Mouse (Mus musculus): ENCODE results near the gene Olfr619. TPM values are rescaled to one million over a fixed set of nuclear protein-coding genes. Genes with fewer than 3 reads are reported as not detected.

The Olfr619 gene
- total RNA-seq (2014; fragmentation: Nextera tagmentation) (not detected in 2 replicates), total RNA-seq (2017) (not detected in 2 replicates)

DNA sequence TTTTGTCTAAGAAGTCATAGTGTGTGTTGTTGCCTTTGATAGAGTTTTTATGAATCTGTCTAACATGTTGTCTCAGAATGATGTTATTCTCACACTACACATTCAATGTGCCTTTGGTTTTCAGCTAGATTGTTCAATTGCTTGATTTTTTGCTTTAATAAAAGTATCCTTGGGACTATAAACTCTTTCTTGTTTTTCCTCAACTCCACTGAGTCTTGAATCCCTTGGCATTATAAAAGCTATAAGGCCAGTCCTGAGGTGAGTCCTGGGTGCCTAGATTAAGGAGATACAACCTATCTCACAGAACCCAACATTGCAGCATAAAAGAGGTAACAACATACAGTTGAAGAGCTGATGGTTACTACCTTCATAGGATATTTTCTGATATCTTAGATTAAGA is at the start of gene Olfr619:
TSS of gene Olfr619 (plus strand) at position 301 of the 400 bp plus-strand sequence.
- ATAC-seq (replicated peaks; ENCODE audit: low FRiP score, low TSS enrichment, poor library complexity, severe bottlenecking): no peak

DNA sequence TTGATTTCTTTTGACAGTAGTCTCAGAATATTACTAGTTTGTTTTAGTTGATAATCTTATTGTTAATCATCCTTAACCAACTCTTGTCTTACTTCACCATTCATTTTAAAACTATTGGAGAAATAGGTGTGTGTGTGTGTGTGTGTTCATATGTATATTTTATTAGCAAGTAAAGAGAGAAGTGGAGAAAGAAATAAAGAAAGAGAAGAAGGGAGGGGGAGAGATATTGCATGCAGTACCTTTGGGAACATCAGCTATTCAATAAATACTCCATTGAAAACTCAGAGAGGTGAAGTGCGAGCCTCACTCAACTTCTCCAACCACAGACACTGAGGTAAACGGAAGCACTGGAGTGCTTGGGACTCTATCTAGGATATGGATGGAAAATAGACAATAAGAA is 44.6 kb upstream of the Olfr619 start, which contains the start of gene Olfr615:
TSS of gene Olfr615 (plus strand) at position 301 of the 400 bp plus-strand sequence.
- ATAC-seq (replicated peaks; ENCODE audit: low FRiP score, low TSS enrichment, poor library complexity, severe bottlenecking): no peak

DNA sequence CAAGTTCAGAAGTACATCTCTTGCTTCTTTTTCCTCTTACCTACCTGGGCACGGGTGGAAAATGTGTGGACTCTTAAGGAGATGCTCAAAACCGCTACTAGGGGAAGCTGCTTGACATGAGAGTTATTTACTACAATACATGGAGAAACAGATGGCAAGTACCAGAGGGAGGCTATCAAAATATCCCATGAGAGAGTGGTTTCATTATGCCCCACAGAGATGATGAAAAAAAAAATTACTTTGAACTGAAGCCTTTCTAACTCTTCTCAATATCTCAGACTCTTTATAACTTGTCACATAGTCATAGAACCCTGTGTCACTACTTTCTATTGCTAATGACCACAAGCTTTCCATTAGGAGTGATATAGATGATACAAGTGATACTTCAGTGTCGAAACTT is 31.3 kb upstream of the Olfr619 start, which contains the start of gene Olfr616:
TSS of gene Olfr616 (minus strand) at position 101 of the 400 bp plus-strand sequence.
- ATAC-seq (replicated peaks; ENCODE audit: low FRiP score, low TSS enrichment, poor library complexity, severe bottlenecking): no peak

DNA sequence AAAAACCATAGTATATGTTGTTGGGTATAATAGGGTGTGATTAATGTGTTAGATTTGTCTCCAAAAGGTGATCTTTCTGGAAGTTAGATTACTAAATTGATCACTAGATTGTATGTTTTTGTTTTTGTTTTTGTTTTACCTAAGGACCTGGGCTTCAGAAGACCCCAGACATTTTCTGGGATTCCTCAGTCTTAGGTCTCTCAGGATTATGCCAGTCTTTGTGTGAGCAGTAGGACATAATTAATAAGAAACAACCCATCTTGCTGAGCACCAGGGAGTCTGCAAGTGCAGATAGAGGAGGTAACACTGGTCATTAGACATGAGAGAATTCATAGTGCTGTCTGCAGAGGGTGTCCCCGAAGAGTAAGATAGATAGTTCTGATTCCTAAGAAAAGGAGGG is 27.6 kb upstream of the Olfr619 start, which contains the start of gene Olfr617:
TSS of gene Olfr617 (plus strand) at position 301 of the 400 bp plus-strand sequence.
- ATAC-seq (replicated peaks; ENCODE audit: low FRiP score, low TSS enrichment, poor library complexity, severe bottlenecking): no peak

DNA sequence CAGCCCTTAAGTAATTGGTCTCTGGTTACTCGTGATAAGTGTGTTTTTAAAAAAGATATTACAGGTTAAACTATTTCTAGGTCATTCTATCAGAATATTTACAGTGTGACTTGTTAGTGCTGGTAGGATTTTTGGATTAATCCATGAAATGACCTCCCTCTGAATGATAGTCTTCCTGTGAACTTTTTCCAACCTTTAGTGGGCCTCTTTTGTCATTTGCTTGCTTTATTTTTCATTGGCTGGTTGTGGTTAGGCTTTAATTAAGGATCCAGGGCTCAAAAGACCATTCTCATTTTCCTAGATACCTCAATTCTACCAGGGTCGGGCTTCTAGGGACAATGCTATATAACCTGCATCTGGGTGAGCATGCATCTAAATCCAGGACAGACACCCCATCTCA is 10.6 kb upstream of the Olfr619 start, which contains the start of gene Olfr618:
TSS of gene Olfr618 (plus strand) at position 301 of the 400 bp plus-strand sequence.
- ATAC-seq (replicated peaks; ENCODE audit: low FRiP score, low TSS enrichment, poor library complexity, severe bottlenecking): no peak

DNA sequence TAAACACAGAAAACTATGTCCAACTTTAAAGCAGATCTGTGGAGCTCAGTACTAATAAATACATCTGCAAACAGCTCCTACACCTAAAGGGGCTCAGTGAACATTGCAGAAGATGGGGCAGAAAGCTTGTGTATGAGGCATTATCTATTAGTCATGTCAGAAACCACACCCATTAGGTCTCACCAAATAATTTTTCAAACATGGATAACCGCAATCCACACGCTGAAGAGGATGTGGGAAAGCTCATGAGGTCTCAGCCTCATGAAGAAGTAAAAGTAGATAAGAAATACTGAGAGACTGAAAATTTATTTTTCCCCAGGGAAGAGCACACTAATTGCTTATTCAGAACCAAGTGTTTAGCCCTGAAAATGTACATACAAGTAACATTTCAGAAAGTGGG is 7.0 kb downstream of the Olfr619 start:
- no peak for ATAC-seq (replicated peaks; ENCODE audit: low FRiP score, low TSS enrichment, poor library complexity, severe bottlenecking)

DNA sequence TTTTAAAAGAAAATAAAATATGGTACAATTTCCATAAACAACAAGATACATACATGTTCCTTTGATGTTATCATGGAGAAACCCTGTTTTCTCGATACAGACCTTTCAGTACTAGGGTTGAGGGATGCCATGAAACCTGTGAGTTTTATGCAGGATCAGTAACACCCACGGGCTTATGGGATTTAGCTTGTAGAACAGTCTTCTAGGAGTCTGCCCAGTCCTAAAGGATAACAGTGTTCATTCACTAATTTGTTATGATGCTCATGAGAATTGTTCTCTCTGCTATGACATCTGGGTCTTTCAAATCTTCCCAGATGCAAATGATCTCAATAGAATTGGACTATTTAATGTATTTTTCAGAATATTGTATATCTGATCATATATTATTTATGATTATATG is 12.1 kb downstream of the Olfr619 start, which contains the start of gene Olfr620:
TSS of gene Olfr620 (minus strand) at position 101 of the 400 bp plus-strand sequence.
- ATAC-seq (replicated peaks; ENCODE audit: low FRiP score, low TSS enrichment, poor library complexity, severe bottlenecking): no peak

GRCm38 (mm10) chr7:103636795-103637194 is 36.4 kb downstream of the Olfr619 start:
- ATAC-seq (replicated peaks; ENCODE audit: low FRiP score, low TSS enrichment, poor library complexity, severe bottlenecking): no peak

GRCm38 (mm10) chr7:103642602-103643001 is 42.2 kb downstream of the Olfr619 start, which contains the start of gene Olfr622:
Gene Olfr622, minus strand, starts transcription at chr7:103642702.
- ATAC-seq (replicated peaks; ENCODE audit: low FRiP score, low TSS enrichment, poor library complexity, severe bottlenecking): no peak

GRCm38 (mm10) chr7:103644070-103644469 is 43.7 kb downstream of the Olfr619 start:
- ATAC-seq (replicated peaks; ENCODE audit: low FRiP score, low TSS enrichment, poor library complexity, severe bottlenecking): no peak

Other genes with a start within 250 kb of the Olfr619 start
Only the 30 nearest of the 32 such genes appear.
- gene Olfr601, start 237.9 kb upstream of the Olfr619 start, total RNA-seq (2014; fragmentation: Nextera tagmentation): not detected in 2 replicates
- not detected in 2 replicates for gene Olfr601, start 237.9 kb upstream of the Olfr619 start, total RNA-seq (2017)
- gene Olfr603, start 214.4 kb upstream of the Olfr619 start, total RNA-seq (2014; fragmentation: Nextera tagmentation): not detected in 2 replicates
- not detected in 2 replicates for gene Olfr603, start 214.4 kb upstream of the Olfr619 start, total RNA-seq (2017)
- not detected in 2 replicates for gene Usp17lc, start 185.5 kb upstream of the Olfr619 start, total RNA-seq (2014; fragmentation: Nextera tagmentation)
- not detected in 2 replicates for gene Usp17lc, start 185.5 kb upstream of the Olfr619 start, total RNA-seq (2017)
- not detected in 2 replicates for gene Olfr605, start 155.1 kb upstream of the Olfr619 start, total RNA-seq (2014; fragmentation: Nextera tagmentation)
- gene Olfr605, start 155.1 kb upstream of the Olfr619 start, total RNA-seq (2017): not detected in 2 replicates
- gene Olfr606, start 151.5 kb upstream of the Olfr619 start, total RNA-seq (2014; fragmentation: Nextera tagmentation): not detected in 2 replicates
- not detected in 2 replicates for gene Olfr606, start 151.5 kb upstream of the Olfr619 start, total RNA-seq (2017)
- not detected in 2 replicates for gene Olfr607, start 136.4 kb upstream of the Olfr619 start, total RNA-seq (2014; fragmentation: Nextera tagmentation)
- gene Olfr607, start 136.4 kb upstream of the Olfr619 start, total RNA-seq (2017): not detected in 2 replicates
- gene Olfr608, start 130.7 kb upstream of the Olfr619 start, total RNA-seq (2014; fragmentation: Nextera tagmentation): not detected in 2 replicates
- not detected in 2 replicates for gene Olfr608, start 130.7 kb upstream of the Olfr619 start, total RNA-seq (2017)
- not detected in 2 replicates for gene Olfr609, start 102.5 kb upstream of the Olfr619 start, total RNA-seq (2014; fragmentation: Nextera tagmentation)
- gene Olfr609, start 102.5 kb upstream of the Olfr619 start, total RNA-seq (2017): not detected in 2 replicates
- not detected in 2 replicates for gene Olfr610, start 88.5 kb upstream of the Olfr619 start, total RNA-seq (2014; fragmentation: Nextera tagmentation)
- not detected in 2 replicates for gene Olfr610, start 88.5 kb upstream of the Olfr619 start, total RNA-seq (2017)
- gene Olfr611, start 79.7 kb upstream of the Olfr619 start, total RNA-seq (2014; fragmentation: Nextera tagmentation): not detected in 2 replicates
- not detected in 2 replicates for gene Olfr611, start 79.7 kb upstream of the Olfr619 start, total RNA-seq (2017)
- gene Olfr612, start 57.9 kb upstream of the Olfr619 start, total RNA-seq (2014; fragmentation: Nextera tagmentation): not detected in 2 replicates
- not detected in 2 replicates for gene Olfr612, start 57.9 kb upstream of the Olfr619 start, total RNA-seq (2017)
- not detected in 2 replicates for gene Olfr613, start 52.5 kb upstream of the Olfr619 start, total RNA-seq (2014; fragmentation: Nextera tagmentation)
- not detected in 2 replicates for gene Olfr613, start 52.5 kb upstream of the Olfr619 start, total RNA-seq (2017)
- gene Olfr615, start 44.5 kb upstream of the Olfr619 start, total RNA-seq (2014; fragmentation: Nextera tagmentation): not detected in 2 replicates
- gene Olfr615, start 44.5 kb upstream of the Olfr619 start, total RNA-seq (2017): not detected in 2 replicates
- gene Olfr616, start 31.4 kb upstream of the Olfr619 start, total RNA-seq (2014; fragmentation: Nextera tagmentation): not detected in 2 replicates
- gene Olfr616, start 31.4 kb upstream of the Olfr619 start, total RNA-seq (2017): not detected in 2 replicates
- gene Olfr617, start 27.5 kb upstream of the Olfr619 start, total RNA-seq (2014; fragmentation: Nextera tagmentation): not detected in 2 replicates
- not detected in 2 replicates for gene Olfr617, start 27.5 kb upstream of the Olfr619 start, total RNA-seq (2017)
- gene Olfr618, start 10.5 kb upstream of the Olfr619 start, total RNA-seq (2014; fragmentation: Nextera tagmentation): not detected in 2 replicates
- gene Olfr618, start 10.5 kb upstream of the Olfr619 start, total RNA-seq (2017): not detected in 2 replicates
- gene Olfr620, start 12.0 kb downstream of the Olfr619 start, total RNA-seq (2014; fragmentation: Nextera tagmentation): not detected in 2 replicates
- not detected in 2 replicates for gene Olfr620, start 12.0 kb downstream of the Olfr619 start, total RNA-seq (2017)
- gene Olfr622, start 42.1 kb downstream of the Olfr619 start, total RNA-seq (2014; fragmentation: Nextera tagmentation): not detected in 2 replicates
- not detected in 2 replicates for gene Olfr622, start 42.1 kb downstream of the Olfr619 start, total RNA-seq (2017)
- not detected in 2 replicates for gene Olfr623, start 63.1 kb downstream of the Olfr619 start, total RNA-seq (2014; fragmentation: Nextera tagmentation)
- gene Olfr623, start 63.1 kb downstream of the Olfr619 start, total RNA-seq (2017): not detected in 2 replicates
- not detected in 2 replicates for gene Olfr624, start 70.6 kb downstream of the Olfr619 start, total RNA-seq (2014; fragmentation: Nextera tagmentation)
- not detected in 2 replicates for gene Olfr624, start 70.6 kb downstream of the Olfr619 start, total RNA-seq (2017)
- not detected in 2 replicates for gene Olfr625-ps1, start 82.1 kb downstream of the Olfr619 start, total RNA-seq (2014; fragmentation: Nextera tagmentation)
- not detected in 2 replicates for gene Olfr625-ps1, start 82.1 kb downstream of the Olfr619 start, total RNA-seq (2017)
- not detected in 2 replicates for gene Olfr243, start 114.1 kb downstream of the Olfr619 start, total RNA-seq (2014; fragmentation: Nextera tagmentation)
- gene Olfr243, start 114.1 kb downstream of the Olfr619 start, total RNA-seq (2017): not detected in 2 replicates
- gene Olfr628, start 129.8 kb downstream of the Olfr619 start, total RNA-seq (2014; fragmentation: Nextera tagmentation): not detected in 2 replicates
- gene Olfr628, start 129.8 kb downstream of the Olfr619 start, total RNA-seq (2017): not detected in 2 replicates
- gene Olfr629, start 144.4 kb downstream of the Olfr619 start, total RNA-seq (2014; fragmentation: Nextera tagmentation): not detected in 2 replicates
- not detected in 2 replicates for gene Olfr629, start 144.4 kb downstream of the Olfr619 start, total RNA-seq (2017)
- not detected in 2 replicates for gene Olfr630, start 156.8 kb downstream of the Olfr619 start, total RNA-seq (2014; fragmentation: Nextera tagmentation)
- gene Olfr630, start 156.8 kb downstream of the Olfr619 start, total RNA-seq (2017): not detected in 2 replicates
- not detected in 2 replicates for gene Olfr69, start 171.0 kb downstream of the Olfr619 start, total RNA-seq (2014; fragmentation: Nextera tagmentation)
- not detected in 2 replicates for gene Olfr69, start 171.0 kb downstream of the Olfr619 start, total RNA-seq (2017)
- gene Olfr68, start 179.1 kb downstream of the Olfr619 start, total RNA-seq (2014; fragmentation: Nextera tagmentation): not detected in 2 replicates
- not detected in 2 replicates for gene Olfr68, start 179.1 kb downstream of the Olfr619 start, total RNA-seq (2017)
- not detected in 2 replicates for gene Olfr67, start 191.2 kb downstream of the Olfr619 start, total RNA-seq (2014; fragmentation: Nextera tagmentation)
- not detected in 2 replicates for gene Olfr67, start 191.2 kb downstream of the Olfr619 start, total RNA-seq (2017)
- 118 and 169 TPM in 2 replicates for gene Hbb-bt, start 213.4 kb downstream of the Olfr619 start, total RNA-seq (2014; fragmentation: Nextera tagmentation)
- gene Hbb-bt, start 213.4 kb downstream of the Olfr619 start, total RNA-seq (2017): 10.7 and 57.4 TPM in 2 replicates
- 149 and 199 TPM in 2 replicates for gene Hbb-bs, start 227.5 kb downstream of the Olfr619 start, total RNA-seq (2014; fragmentation: Nextera tagmentation)
- 20.1 and 148 TPM in 2 replicates for gene Hbb-bs, start 227.5 kb downstream of the Olfr619 start, total RNA-seq (2017)